9 mouse cellular contexts compared by ENCODE assay signal in the genomic region with DNA sequence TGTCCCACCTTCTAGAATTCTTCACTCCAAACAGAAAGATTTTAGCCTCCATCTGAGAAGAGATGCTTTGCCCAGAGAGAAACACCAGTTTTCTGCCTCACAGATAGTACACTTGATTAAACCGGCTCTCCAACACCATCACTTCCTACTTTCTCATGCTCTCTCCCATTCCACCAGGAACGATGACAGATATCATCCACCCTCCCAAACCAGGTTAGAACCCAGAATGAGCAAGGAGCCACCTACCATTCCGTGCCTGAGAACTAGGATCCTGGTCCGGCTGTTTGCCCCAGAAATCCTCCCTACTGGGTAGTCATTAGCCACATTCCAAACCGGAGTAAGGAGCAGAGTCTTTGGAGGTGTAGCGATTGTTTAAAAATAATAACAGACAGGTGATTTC. TPM values are rescaled to one million over a fixed set of nuclear protein-coding genes. Genes with fewer than 3 reads are reported as not detected.
A peak's percentile ranks its signal among the peaks of the same experiment; 100 is the strongest.
DNase-seq lines count a peak whose midpoint lies in the region; ATAC-seq and TF ChIP-seq lines count a peak whose summit lies in the region.
"Had no signal": no experiment of that assay in that cellular context is flagged by ENCODE, and none has a peak within 500 bp of the region (broad histone marks: within the 10 kb centered on the region; RNA-seq: fewer than 3 reads in every experiment).

No protein-coding gene starts in this region.

- H3K9me3 ChIP-seq in heart, embryonic 11.5 days (replicated peaks; ENCODE audit: control insufficient read depth, low read length), result no peaks in the 10 kb centered on the region
- no peaks in the 10 kb centered on the region for H3K9me3 ChIP-seq in forebrain, postnatal 0 days (ENCODE audit: low read length)
- no peaks in the 10 kb centered on the region; the same call in 1 of the 2 replicates for H3K9me3 ChIP-seq in midbrain, embryonic 11.5 days (ENCODE audit: control insufficient read depth, low read length)

- no peak overlapping the region for H3K9ac ChIP-seq in heart, embryonic 11.5 days (ENCODE audit: low read depth, low read length)
- H3K9ac ChIP-seq in forebrain, postnatal 0 days, result peak overlapping the region; percentile 83
- H3K9ac ChIP-seq in midbrain, embryonic 11.5 days (ENCODE audit: low read length), result peak overlapping the region; percentile 77

- no peak for ATAC-seq in heart, embryonic 11.5 days (replicated peaks; ENCODE audit: insufficient number of reproducible peaks, low FRiP score, low TSS enrichment)
- peak; percentile 42 for ATAC-seq in forebrain, postnatal 0 days
- peak; percentile 33 for ATAC-seq in midbrain, embryonic 11.5 days (ENCODE audit: low FRiP score)
- ATAC-seq in monocyte, adult 5-6 weeks (replicated peaks; ENCODE audit: insufficient number of reproducible peaks, low FRiP score, low TSS enrichment, poor library complexity, severe bottlenecking), result no peak
- ATAC-seq: CD4-positive, CD25-positive, alpha-beta regulatory T cell, adult 4 months had no signal

- DNase-seq in heart, adult 9 months (ENCODE audit: low spot score in 2 of 2), result no peak
- DNase-seq in cerebellum, adult 11-12 months, result peak; percentile 62
- DNase-seq in forebrain, postnatal 0 days, result peak; percentile 72
- no peak for DNase-seq in midbrain, embryonic 11.5 days (ENCODE audit: low spot score, missing footprints)
- no peak for DNase-seq in frontal cortex, postnatal 25 days (ENCODE audit: low spot score in 2 of 2)
- DNase-seq in left cerebral cortex, adult 8-10 months (ENCODE audit: low spot score in 2 of 2), result no peak

- WGBS in heart, embryonic 11.5 days (ENCODE audit: insufficient replicate concordance), result 33% methylated on average over 6 of the region's 6 CpGs
- 4% methylated on average over 6 of the region's 6 CpGs for WGBS in forebrain, postnatal 0 days
- 20% methylated on average over 6 of the region's 6 CpGs for WGBS in midbrain, embryonic 11.5 days

- TF ChIP-seq CTCF in forebrain, postnatal 0 days (IDR thresholded peaks at IDR 0.05; ENCODE audit: low read depth), result no peak

- no peaks in the 10 kb centered on the region for H3K36me3 ChIP-seq in heart, embryonic 11.5 days (ENCODE audit: control insufficient read depth, insufficient read depth, low read length)
- H3K36me3 ChIP-seq in forebrain, postnatal 0 days (ENCODE audit: insufficient read depth), result no peaks in the 10 kb centered on the region
- no peaks in the 10 kb centered on the region for H3K36me3 ChIP-seq in midbrain, embryonic 11.5 days (ENCODE audit: control insufficient read depth, insufficient read depth, low read length)

- no peaks in the 10 kb centered on the region for H3K4me1 ChIP-seq in heart, embryonic 11.5 days (ENCODE audit: control insufficient read depth, insufficient read depth, low read length)
- no peaks in the 10 kb centered on the region; the same call in 1 of the 2 replicates for H3K4me1 ChIP-seq in forebrain, postnatal 0 days (ENCODE audit: insufficient read depth)
- peaks cover 15% of the 10 kb centered on the region for H3K4me1 ChIP-seq in midbrain, embryonic 11.5 days (ENCODE audit: control insufficient read depth, insufficient read depth, low read length)

- no peak overlapping the region for H3K27ac ChIP-seq in heart, embryonic 11.5 days (ENCODE audit: low read depth, low read length)
- H3K27ac ChIP-seq in forebrain, postnatal 0 days (ENCODE audit: low read depth, low read length), result peak overlapping the region; percentile 91
- H3K27ac ChIP-seq in midbrain, embryonic 11.5 days (ENCODE audit: low read depth, low read length), result peak overlapping the region; percentile 48

- H3K27me3 ChIP-seq in heart, embryonic 11.5 days (ENCODE audit: control insufficient read depth, insufficient read depth, low read length), result no peaks in the 10 kb centered on the region
- H3K27me3 ChIP-seq in forebrain, postnatal 0 days (ENCODE audit: insufficient read depth, low read length), result no peaks in the 10 kb centered on the region
- H3K27me3 ChIP-seq in midbrain, embryonic 11.5 days (ENCODE audit: control insufficient read depth, insufficient read depth, low read length), result no peaks in the 10 kb centered on the region

- no peak overlapping the region for H3K4me3 ChIP-seq in heart, embryonic 11.5 days (ENCODE audit: low read depth, low read length)
- peak overlapping the region; percentile 72 for H3K4me3 ChIP-seq in forebrain, postnatal 0 days (ENCODE audit: low read depth, low read length)
- H3K4me3 ChIP-seq in midbrain, embryonic 11.5 days (ENCODE audit: low read depth, low read length), result peak overlapping the region; percentile 40

- peak overlapping the region; percentile 60 for H3K4me2 ChIP-seq in heart, embryonic 11.5 days
- H3K4me2 ChIP-seq in forebrain, postnatal 0 days (ENCODE audit: low read depth), result peak overlapping the region; percentile 50
- H3K4me2 ChIP-seq in midbrain, embryonic 11.5 days, result peak overlapping the region; percentile 54

RNA-seq across cellular contexts. Expression of gene Mapk10, which starts 0.5 kb away (rescaled TPM):
- polyA plus RNA-seq in heart, embryonic 11.5 days (2014; fragmentation: Nextera tagmentation; extraction: Ambion mirVana), result 0.52 and 0.86 TPM in 2 replicates
- 36.2 and 41.5 TPM in 2 replicates for total RNA-seq in forebrain, postnatal 0 days (2014; rRNA removed)
- 74.6 and 89.2 TPM in 2 replicates for polyA plus RNA-seq in forebrain, postnatal 0 days (2015; fragmentation: Nextera tagmentation; extraction: Ambion mirVana)
- polyA plus RNA-seq in midbrain, embryonic 11.5 days (2014; fragmentation: Nextera tagmentation; extraction: Ambion mirVana), result 47.6 and 55.8 TPM in 2 replicates
- total RNA-seq in monocyte, adult 5-6 weeks (2017), result not detected in 3 replicates
- 100 to 1,000 TPM; 474 to 541 (median 500) TPM for total RNA-seq in left cerebral cortex, adult 8-10 months (2022)
- polyA plus RNA-seq: CD4-positive, CD25-positive, alpha-beta regulatory T cell, adult 4 months had no signal

Comparison
In these comparisons a context has a peak if more than half of its experiments do, and no peak if none do; other contexts are left out.
1. ATAC-seq: peak in forebrain, postnatal 0 days (single experiment) and midbrain, embryonic 11.5 days (single experiment); none in heart, embryonic 11.5 days (single experiment) and monocyte, adult 5-6 weeks (single experiment).
2. DNase-seq: peak in cerebellum, adult 11-12 months (single experiment) and forebrain, postnatal 0 days (single experiment); none in heart, adult 9 months (0 of 2), midbrain, embryonic 11.5 days (single experiment), frontal cortex, postnatal 25 days (0 of 2) and left cerebral cortex, adult 8-10 months (0 of 2).
3. RNA of gene Mapk10, which starts 0.5 kb away (total RNA-seq): 474 to 541 TPM in left cerebral cortex, adult 8-10 months and 36.2 to 41.5 TPM in forebrain, postnatal 0 days; not detected in monocyte, adult 5-6 weeks; every median in the first group is over 10 times any median in the second.
4. Peak in every context shown above with its lines, with median percentiles within 50 percentile points of each other: H3K4me2 ChIP-seq.